Mouse (Mus musculus): ENCODE measurements around the gene Adh6b.
"Not testable (repeated sequence)": the region's sequence is repeated elsewhere in the genome, so short reads cannot be mapped to it uniquely, and the experiment has no call there.

Adh6b gene

GRCm38 (mm10) chr3:138366181-138366580 lies 24.6 kb downstream of the Adh6b start:
- no peak for DNase-seq

- no peak for DNase-seq
These were observed 28.0 kb downstream of the Adh6b start for GRCm38 (mm10) chr3:138369546-138369945.

GRCm38 (mm10) chr3:138370289-138370688 lies 28.7 kb downstream of the Adh6b start:
- DNase-seq = not testable (repeated sequence)

- DNase-seq = no peak
These were observed 32.3 kb downstream of the Adh6b start for GRCm38 (mm10) chr3:138373920-138374319.

GRCm38 (mm10) chr3:138375148-138375547 lies 33.6 kb downstream of the Adh6b start:
- no peak for DNase-seq

DNA sequence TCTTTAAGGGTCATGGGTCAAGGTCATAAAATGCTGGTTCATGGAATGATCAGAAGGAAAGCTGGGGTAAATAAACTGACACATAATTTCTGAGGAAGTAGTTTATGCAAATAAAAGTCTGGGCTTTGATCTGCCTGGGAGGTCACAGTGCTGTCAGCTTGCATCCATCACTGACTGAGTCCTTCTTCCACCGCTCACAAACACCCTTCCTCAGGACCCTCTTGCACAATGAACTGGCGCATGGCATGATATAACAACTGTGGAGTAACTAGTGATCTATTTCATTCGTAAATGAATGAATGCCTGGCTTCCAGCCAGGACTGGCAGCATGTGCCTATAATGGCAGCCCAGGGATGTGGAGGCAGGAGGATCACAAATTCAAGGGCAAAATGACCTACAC lies 39.6 kb downstream of the Adh6b start:
- DNase-seq = no peak

DNA sequence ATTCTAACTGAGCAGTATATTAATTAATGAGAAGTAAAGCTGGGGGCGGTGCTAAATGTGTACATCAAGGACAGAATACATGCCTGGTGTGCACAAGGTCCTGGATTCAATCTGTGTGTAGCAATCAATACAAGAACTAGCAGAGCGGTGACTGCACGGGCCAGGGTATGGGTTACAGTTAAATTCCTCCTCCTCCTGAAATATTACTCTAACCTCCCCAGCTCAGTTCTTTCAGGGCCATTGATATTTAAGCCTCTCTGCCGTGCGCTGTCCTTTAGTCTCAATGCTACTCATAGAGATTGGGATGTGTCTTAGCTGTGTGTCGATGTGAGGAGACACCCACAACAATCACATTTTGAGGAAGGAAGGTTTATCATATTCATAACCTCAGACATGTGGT lies 45.6 kb downstream of the Adh6b start:
- no peak for DNase-seq

DNA sequence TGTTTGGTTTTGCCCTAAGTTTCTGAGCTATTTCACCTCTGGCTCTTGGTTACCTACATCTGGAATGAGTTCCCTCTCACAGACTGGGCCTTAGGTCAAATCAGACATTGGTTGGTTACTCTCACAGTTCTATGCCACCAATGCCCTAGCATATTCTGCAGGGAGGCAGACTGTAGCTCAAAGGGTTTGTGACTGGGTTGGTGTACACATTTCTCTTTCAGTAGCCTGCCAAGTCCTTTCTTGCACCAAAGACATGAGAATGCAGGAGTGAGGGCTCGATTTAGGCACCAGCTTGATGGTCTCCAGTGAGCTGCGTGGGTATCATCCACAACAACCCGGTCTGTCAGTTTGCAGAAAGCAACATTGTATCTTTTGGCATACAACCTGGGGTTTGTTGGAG lies 63.3 kb downstream of the Adh6b start:
- no peak for DNase-seq

DNA sequence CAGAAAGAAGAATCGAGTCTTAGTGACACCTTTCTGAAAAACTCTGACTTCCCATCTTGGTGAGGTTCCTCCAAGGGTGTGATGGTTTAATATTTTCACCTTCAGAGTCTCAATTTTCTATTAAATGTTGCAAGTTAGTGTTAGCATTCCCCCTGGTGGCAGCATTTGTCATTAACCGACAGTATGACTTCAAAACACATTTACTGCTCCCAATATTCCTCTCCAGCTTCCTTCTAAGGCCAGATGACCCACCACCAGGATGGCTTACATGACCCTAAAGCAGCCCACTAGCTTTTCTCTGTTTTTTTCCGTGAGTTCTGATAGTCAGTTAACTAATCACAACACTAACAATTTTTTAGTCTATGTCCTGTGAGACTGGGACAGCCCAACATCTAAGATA lies 63.8 kb downstream of the Adh6b start:
- peak; percentile 2 for DNase-seq

DNA sequence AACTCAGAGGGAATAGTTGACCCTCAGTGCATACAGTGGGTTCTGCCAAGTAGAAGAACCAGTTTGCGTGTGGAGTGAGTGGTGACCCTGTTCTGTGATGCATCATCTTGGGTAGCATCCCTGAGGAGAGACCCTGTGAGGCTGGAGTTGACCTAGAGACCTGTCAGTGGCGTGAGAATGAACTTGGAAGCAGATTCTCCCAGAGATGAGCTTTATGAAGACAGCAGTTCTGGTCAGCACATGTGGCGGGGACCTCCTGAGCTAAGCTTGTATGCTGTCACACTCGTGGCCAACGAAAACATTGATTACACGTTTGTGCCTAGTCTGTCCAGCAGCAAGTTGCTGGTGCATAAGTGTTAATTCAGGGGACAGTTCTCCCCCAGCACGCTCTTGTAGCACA lies 64.3 kb downstream of the Adh6b start:
- no peak for DNase-seq

DNA sequence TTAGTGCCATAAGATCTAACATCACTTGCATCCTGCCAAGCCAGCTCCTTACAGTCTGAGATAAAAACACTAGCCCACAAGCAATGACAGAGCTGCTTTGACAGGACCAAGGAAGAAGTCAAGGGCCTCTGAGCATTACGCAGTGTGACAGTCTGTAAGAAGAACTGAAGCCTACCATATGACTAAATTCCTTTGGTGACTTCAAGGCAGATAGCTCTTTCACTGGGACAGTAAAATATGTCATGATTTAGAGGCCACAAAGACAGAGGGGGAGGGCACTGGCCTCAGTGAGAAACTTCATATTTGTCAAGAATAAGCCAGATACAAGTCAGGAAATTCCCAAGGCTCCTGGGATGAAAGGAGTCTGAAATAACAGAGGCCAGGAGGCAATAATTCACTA lies 66.3 kb downstream of the Adh6b start:
- no peak for DNase-seq
